Mouse (Mus musculus) granulocyte monocyte progenitor cell, adult 5-6 weeks (primary cell): ENCODE results near the gene Kifc3. TPM values are rescaled to one million over a fixed set of nuclear protein-coding genes. Genes with fewer than 3 reads are reported as not detected.

Source experiments
- ATAC-seq: replicated peaks from 2 replicates; pipeline ENCODE4 v1.8.0; 2016; ENCODE audit warnings: mild to moderate bottlenecking, moderate TSS enrichment, inconsistent platforms; ENCODE audit not compliant: poor library complexity, severe bottlenecking
- total RNA-seq, 2 experiments: library from RNA; stranded (forward) in 1 of 2; stranded (reverse) in 1 of 2; fragments of 200-712, 200-1000 nt in 1 of 2; fragments of >200 nt in 1 of 2; fragmentation: Nextera tagmentation in 1 of 2; gene quantifications; 2 replicates each; pipeline ENCODE4 v1.2.3; 2014 to 2017

The Kifc3 gene
- total RNA-seq, 2 experiments from 2014 or later = 1.1 to 3.2 TPM

DNA sequence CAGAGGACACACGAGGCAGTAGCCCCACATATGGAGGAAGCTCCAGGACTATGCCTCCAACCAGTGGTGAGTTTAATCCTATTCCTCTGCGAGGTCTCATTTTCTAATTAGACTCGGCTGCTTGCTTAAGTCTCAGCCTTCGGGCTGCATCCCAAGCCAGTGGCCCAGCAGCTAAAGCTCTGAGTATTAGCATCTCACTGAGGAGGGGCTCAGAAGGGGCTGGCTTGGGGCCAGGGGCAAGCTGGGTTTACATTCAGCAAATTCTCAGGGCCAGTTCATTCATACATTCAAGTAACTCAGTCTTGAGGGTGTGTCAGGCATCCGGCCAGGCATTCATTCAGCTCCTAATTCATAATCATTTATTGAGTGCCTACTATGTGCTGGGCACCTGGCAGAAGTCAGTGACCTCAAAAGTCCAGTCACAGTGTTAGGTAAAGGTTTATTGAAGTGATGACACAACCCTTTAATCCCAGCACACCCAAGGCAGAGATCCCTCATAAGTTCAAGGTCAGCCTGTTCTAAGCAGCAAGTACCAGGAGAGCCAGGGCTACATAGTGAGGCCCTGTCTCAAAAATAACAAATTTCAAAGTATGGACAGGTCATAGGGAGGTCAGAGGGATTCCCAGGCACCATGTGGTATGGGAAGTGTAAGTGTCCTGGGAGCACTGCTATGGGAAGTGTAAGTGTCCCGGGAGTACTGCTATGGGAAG, 64.1 kb downstream of the Kifc3 start:
- no peak for ATAC-seq

DNA sequence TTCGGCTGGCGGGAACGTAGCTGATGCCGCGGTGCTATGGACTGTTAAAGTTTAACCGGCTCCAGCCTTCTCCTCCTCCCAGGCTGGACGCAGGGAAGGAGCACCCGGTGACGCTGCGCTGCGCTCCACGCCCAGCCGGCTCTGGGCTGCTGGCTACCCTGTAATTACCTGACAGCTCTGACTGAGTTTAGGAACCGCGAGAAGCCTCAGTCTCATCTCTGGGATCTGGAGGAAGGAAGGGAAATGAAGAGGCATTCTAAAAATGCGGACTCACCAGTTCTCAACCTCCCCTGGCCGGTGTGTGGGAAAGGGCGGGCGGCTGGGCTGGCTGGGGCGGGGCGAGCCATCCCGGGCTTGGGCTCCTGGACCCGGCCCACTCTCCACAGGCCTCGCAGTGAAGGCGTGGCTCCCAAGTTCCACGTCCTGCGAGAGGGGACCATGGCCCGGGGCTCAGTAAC, 64.9 kb downstream of the Kifc3 start:
- ATAC-seq = peak; percentile 38

GRCm38 (mm10) chr8:95137201-95137600, 65.4 kb downstream of the Kifc3 start:
- no peak for ATAC-seq

DNA sequence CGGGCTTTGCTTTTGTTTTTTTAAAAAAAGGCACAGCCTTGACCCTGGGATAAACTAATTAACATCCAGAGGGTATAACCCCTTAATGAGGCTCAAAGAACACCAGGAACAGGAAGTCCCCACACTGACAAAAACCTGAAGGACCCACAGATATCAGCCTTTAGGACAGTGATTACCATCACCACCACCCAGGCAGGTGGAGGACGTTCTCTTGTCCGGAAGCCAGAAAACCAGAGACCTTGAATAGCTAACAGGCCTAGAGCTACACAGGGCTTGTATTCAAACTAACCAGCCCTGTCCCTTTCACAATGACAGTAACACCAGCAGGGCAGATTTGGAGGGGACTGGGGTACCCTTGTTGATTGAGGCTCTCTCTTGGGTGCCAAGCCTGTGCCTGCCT, 66.4 kb downstream of the Kifc3 start:
- no peak for ATAC-seq

- no peak for ATAC-seq
Measured at GRCm38 (mm10) chr8:95135242-95135641, 67.4 kb downstream of the Kifc3 start.

DNA sequence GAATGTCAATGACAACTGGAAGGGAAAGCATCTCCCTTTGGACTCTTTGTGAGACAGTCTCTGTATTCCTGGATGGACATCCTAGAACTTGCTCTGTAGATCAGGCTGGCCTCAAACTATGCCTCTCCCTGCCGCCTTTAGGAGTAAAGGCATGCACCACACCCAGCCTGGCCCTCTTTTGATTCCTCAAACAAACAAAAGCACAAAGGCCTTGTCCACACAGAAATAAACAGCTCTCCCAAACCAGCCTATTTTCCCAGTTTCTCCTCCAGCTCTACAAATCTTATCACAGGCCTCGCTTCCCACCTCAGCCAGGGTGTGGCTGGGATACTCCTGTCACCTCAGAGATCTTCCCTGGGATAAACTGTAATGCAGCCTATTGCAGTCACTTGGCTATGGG, 68.4 kb downstream of the Kifc3 start:
- no peak for ATAC-seq

DNA sequence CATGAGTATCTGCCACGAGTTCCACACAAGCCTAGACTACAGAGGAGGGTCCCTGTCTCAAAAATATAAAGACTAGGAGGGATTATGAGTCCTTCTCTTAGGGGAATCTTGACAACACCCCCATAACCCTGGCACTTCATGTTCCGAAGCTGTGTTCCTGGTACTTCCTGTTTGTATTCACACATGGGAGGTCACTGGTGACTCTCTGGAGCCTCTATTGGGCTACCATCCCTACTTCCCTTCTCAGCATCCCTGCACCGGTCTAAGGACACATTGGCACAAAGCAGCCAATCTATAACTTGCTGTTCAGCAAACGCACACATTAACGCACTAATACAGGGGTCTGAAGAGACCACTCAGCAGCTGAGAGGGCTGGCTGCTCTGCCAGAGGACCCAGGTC, 70.6 kb downstream of the Kifc3 start:
- ATAC-seq = no peak

DNA sequence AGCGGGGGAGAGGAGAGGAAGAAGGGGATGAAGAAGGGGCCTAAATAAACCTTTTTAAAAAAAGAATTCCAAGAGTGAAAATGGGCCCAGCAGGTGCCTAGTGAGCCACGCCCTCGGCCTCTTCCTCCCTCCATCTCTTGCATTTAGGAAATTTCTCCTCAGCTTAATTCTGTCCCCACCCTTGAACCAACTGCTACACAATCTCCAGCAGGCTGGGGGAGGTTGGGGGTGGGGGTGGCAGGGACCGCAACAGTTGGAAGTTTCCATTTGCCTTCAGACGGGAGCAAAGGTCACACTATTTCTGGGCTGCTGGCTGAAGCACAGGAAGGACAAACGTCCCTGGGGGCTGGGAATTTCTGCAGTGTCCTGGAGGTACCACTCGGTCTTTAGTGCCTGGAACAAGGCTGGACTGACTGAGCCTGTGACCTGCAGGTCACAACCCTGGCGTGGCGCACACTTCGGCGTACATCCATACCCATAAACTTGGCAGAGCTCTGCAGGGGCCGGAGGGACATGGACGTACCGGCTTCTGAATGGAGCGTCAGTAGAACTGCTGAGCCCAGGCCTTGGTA, 71.6 kb downstream of the Kifc3 start:
- no peak for ATAC-seq

DNA sequence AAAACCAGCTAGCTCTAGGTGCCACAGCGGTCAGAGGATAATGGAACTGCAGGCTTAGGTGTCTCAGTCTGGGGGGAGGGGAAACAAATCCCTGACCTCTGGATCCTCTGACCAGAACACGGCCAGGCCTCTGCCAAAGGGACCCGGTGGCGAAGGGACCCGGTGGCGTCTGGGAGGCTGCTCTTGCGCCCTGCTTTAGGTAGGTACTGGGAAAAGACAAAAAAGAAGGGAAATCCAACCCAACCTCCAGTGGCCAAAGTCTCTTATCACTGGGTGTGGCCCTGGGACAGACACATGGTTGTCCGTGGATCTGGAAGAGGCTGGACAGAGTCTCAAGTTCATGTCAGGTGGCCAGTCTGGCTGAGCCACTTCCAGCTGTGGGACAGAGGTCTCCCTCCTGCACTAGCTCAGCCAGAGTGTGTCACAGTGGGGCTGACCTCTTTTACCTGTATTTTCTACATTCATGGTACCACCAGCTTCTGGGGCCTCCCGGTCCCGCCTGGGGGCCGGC, 73.8 kb downstream of the Kifc3 start:
- ATAC-seq = no peak

DNA sequence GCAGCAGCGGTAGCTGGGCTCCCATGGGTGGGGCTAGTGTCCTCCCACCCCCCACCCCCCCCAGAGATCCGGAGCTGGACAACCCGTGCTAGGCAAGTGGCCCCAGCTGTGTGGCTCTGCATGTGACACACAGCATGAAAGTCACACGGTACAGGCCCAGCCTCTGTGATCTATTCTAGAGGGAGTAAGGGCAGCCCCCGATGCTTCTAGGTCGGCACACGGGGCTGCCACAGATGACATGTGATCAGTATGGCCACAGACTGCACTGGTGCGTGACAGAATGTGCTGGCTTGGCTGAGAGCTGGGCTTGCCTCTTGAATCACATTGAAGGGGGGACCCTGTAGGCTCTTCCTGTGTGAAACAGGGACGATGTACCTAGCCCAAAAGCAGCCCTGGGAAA, 75.0 kb downstream of the Kifc3 start:
- no peak for ATAC-seq

DNA sequence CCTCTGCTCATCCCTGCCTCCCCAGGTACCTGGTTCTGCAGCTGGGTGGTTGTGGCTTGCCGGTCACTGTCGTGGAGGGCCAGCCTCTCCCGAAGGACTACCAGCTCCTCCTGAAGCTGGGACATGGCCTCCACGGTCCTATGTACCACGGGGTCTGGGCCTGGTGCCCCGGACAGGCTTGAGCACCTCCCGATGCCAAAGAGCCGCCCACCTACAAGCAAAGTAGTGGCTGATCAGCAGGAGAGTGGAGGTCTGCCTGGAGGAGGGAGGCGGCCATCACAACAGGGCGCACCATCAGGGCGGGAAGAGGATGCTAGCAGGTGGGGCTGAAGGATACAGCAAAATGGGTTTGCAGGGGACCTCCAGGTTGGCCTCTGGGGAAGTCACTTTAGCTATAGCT, 76.1 kb downstream of the Kifc3 start:
- ATAC-seq = no peak

GRCm38 (mm10) chr8:95123455-95123854, 79.2 kb downstream of the Kifc3 start:
- ATAC-seq = no peak

- ATAC-seq = peak; percentile 89
Measured at GRCm38 (mm10) chr8:95113750-95114149, 88.9 kb downstream of the Kifc3 start.

- ATAC-seq = no peak
Measured at GRCm38 (mm10) chr8:95113108-95113507, 89.5 kb downstream of the Kifc3 start.

GRCm38 (mm10) chr8:95112594-95112993, 90.0 kb downstream of the Kifc3 start:
- no peak for ATAC-seq

DNA sequence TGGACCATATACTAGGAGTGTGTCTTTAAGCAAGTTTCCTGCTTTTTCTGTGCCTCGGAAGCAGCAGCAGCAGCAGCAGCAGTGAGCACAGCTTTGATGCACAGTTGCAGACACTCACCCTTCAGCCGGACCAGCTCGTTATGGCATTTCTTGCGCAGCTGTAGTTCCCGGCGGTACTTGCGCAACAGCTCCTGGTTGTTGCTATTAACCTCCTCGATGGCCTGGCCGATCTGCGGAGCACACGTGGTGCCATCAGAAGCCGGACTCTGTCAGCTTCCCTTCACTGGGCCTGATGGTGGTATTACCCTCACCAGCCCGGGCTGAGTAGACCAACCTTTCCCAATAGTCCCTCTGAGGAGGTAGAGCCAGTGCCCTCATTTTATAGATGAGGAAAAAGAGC, 95.3 kb downstream of the Kifc3 start:
- ATAC-seq = peak; percentile 84

DNA sequence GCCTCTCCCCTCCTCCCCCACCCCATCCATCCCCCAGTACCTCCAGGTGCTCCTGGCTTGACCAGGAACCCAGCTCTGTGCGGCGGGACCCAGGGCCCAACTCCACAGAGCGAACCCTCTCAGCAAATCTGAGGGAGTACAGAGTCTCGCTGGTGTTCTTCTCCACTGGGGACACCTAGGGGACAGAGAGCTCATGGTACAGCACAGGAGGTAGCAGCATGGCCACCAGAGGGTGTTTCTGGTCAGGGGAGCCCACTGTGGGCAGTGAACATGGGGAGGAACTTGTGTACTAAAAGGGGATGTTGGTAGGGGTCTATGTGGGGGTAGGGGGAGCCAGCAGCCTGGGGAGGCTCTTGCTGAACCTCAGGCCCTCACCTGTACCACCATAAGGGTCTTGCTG, 100.6 kb downstream of the Kifc3 start:
- no peak for ATAC-seq

GRCm38 (mm10) chr8:95099009-95099408, 103.6 kb downstream of the Kifc3 start:
- ATAC-seq = peak; percentile 84

- no peak for ATAC-seq
Measured at GRCm38 (mm10) chr8:95093574-95093973, 109.0 kb downstream of the Kifc3 start.

GRCm38 (mm10) chr8:95085432-95086141, 117.0 kb downstream of the Kifc3 start:
- ATAC-seq = no peak

DNA sequence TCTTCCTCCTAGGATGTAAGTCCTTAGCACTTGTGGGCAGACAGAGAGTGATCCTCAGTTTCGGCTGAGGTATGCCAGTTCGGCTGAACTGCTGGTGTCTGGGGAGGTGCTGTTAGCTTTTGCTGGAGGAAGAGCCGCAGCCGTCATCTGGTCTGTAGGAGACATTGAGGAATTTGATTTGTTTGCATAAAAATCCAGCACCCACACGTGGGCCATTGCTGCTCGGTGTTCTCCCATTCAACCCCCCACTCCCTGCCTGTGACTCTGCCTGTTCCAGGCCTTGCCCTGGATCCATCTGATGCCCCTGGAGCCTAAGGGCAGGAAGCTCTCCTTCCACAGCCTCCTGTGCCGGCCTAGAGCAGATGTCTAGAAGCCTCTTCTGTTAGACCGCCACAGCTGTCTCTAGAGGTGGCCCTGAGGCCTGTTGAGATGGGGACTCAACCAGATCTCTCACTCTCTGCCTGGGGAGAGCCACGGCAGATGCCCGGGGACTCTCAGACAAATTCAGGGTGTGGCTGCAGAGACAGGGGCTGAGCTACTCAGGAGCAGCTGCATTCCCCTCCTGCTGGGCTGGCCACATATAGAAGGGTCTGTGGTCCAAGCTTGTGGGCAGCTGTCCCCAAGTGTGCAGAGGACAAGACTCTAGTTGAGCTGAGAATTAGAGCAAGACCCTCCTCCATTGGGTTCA, 117.7 kb downstream of the Kifc3 start:
- ATAC-seq = no peak
